Mouse (Mus musculus): Measurements from ENCODE around the gene Mien1. TPM values are rescaled to one million over a fixed set of nuclear protein-coding genes. Genes with fewer than 3 reads are reported as not detected.

Mien1 gene
- total RNA-seq, 2 experiments from 2014 or later = 28.0 to 31.6 TPM

DNA sequence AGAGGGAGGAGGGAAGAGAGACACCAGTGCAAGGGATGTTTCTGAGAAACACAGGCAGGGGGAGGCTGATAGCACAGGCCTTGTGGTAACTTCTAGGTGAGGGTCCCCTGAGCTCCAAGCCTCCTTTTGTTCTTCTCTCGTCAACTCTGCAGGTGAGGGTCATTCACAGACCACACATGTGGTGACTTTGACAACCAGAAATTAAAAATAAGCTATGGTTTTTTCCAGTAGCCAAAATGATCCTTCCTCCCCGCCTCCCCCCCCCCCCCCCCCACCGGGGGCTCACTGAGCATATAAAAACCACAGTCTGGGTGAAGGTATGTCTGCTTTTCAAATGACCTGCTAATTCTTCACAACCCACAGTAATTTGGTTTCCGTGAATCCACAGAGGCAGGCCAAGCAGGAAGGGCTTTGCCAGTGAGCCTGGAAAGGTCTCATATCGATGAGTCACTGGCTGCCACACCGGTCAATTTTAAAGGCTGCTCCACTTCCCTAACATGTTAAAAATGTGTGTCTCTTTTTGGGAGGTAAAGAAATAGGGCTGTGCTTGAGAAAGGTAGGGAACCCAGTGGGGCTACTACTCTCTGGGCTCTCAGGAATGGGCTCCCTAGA, 22.4 kb upstream of the Mien1 start:
- no peak for DNase-seq

DNA sequence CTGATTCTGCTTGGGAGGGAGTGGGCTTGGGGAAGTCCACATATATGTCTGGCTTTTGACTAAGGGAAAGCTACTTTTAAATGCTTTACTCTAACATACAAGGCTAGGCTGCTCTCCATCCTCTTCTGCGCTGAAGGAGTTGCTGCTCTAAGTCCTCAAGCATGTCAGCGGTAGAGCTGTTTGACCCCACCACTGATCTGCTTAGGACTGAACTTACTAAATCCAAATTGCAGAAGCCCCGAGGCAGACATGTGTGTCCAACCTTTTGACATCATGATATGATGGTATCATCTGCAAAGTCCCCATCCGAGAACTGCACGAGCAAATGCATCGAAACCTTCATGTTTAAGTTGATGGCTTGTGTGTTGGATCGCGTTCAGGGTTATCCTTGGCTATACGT, 21.1 kb upstream of the Mien1 start:
- no peak for DNase-seq

DNA sequence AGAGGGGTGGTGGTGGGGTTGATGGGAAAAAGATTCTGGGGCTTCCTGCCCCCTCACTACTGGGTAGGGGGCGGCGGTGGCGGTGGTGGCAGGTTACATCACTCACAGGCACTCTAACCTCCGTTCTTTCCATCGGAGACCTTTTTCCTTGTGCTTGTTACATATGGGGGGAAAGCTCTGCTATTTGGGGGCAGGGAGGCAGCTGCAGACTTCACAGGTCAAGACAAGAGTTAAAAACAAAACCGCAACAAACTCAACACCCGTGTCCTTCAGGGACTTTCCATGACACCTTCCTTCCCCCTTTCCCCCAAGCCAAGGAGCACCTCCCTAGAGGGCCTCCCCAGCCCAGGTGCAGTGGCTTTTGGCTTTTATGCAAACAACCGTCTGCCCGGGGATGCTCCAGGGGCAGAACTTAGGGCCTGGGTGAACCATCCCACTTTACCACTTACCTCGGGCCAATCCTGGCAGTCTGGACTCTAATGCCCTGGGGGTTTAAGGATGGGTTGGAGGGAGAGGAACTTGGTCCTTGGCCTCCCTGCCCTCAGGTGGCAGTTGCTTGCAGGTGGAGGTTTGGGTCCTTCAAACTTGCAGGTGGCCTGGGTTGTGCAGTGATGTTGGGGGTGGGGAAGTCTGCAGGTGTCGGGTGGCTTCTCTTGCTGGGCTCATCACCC, 20.4 kb upstream of the Mien1 start:
- DNase-seq = no peak

DNA sequence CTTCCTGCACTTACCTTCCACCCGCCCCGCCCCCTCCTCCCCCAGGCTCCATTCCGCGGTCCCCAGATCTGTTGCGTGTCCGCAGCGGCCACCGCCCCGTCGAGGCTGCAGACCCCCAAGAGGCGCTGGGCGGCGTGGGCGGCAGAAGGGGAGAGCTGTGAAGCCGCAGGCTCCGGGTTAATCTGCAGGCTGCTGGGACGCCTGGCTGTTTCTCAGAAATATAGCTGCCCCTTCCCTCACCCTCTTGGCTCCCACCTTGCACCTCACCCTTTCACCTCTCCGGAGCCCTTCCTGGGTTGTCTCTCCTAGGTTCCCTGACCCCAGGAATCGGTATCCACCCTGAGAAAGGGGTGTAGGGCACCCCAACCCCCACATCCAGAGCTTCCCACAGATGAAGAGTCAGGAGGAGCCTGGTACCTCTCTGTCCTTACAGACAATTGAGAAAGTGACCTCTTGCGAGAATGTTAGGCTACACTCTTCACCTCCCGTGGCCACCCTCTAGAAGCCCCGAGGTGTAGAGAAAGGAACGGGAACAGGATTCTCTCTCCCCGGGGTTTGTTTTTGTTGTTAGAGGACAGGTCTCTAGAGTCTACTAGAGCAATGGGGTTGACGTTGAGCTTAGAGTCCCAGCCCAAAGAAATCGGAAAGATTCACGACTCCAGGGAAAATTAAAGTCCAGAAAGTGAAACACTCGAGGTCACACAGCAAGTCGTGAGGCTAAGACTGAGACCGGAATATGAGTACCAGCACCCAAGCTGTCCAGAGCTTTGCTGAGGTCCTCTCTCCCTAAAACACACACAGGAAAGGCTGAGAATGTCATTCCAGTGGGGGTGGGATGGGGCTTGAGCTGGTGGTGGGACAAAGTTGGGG, 19.6 kb upstream of the Mien1 start:
- no peak for DNase-seq

DNA sequence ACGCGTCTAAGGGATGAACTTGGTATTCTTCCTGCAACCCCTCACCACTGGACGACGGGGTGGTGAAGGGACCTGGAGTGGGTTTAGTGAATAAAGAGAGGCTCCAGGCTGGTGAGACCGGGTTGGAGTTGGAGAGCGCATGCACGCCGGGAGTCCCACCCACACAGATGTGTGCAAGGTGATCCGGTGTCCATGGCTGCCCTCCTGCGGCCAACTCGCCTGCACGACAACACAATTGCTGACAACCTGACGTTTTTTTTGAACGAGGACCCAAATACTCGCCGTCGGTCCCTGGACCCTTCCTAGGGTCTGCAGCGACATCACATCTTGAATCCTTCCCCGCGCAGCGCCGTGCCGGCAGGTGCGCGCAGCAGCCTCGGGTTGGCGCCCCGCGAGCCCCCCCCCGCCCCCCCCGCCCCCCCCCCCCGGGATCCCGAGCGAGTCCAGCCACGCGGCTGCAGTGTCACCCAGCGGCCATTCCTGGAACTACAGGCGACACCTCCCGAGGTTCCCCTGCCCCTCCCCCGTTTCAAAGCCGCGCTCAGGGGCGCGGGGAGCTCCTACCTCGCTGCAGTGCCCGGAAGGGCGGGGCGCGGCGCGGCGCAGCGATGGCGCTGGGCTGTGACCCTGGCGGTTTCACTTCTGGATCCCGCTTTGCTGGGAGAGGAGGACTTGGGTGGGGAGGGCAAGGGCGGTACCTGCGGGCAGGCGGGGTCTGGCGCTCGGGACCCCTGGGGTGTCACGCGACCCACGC, 18.8 kb upstream of the Mien1 start:
- DNase-seq = peak; percentile 89

DNA sequence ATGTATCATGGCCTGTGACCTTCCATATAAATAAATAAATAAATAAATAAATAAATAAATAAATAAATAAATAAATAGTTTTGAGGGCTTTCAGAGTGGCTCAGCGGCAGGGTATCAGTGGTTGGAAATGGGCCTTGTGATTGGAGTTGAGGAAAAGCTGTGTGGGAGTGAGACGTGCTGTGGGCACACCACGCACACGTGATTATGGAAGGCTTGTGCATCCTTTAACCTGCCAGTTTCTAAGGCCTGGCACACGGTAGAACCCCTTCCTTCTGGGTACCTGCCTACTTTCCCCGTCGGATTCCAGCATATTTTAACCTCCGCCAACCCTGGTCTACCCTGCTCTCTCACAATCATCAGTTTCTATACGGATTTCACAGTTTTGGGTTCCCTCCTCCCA, 18.2 kb upstream of the Mien1 start:
- DNase-seq = no peak

DNA sequence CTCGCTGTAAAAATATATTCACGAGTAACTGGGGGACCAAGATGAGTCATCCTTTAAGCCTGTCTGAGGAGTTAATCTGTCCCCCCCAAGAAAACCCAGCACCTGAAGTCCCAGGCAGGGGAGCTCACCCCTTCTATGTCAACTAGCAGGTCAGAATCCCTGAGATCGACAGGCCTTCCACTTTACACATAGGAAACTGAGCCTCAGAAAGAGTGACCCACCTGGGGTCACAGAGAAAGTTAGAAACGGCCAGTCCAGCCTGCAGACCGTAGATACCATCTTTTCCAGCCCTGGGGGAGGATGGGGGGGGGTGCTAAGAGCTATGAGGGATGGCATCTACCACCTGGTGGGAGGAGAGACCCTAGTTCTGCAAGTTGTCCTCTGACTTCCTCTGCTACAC, 17.8 kb upstream of the Mien1 start:
- no peak for DNase-seq

DNA sequence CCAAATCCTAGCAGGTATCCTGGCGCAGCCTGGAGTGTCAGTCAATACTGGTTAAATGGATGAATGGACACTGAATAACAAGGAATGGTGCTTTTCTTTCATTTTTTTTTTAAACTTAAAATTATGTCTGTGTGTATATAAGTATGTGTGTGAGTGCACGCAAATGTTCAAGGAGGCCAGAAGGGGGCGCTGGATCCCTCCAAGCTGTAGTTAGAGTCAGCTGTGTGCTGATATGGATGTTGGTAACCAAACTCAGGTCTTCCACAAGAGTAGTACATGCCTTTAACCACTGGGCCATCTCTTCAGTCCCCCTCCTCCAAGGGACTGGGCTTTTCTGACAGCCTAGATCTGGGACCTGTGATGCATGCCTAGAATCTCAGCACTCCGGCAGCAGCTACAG, 16.7 kb upstream of the Mien1 start:
- no peak for DNase-seq

DNA sequence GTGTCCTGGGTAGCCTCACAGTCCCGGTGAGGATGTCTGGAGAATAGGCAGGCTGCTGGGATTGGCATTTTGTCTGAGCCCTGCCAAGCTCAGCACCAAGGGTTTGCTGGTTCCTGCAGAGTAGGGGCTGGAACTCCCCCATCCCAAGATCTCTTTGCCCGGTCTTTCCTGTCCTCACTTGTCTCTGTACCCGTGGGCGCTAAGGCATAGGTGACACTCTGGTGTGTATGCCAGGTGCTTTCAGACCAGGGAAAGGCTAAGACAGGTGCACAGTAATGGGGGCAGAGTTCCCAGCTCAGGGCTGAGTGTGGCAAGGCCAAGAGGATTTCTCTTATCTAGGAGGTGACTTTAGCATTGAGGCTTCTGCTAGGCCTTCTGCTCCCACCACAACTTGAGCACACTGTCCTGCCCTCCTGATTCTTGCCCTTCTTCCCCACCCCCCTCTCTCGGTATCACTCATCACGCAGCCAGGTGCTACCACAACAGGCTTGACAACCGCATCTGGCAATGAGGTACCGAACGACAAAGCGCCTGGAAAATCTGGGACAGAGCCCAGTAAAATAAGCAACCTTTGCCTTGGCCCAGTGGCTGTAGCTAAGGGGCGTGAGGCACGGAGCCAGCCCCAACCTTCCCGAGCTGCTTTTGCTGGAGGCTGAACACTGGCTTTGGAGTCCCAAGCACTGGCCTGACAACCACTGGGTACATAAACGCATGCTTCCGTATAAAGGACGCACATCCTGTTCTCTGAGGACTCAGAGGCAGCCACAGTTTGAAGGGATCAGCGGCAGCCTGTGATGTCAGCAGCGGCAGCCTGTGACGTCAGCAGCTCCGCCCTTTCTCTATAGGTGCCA, 11.4 kb upstream of the Mien1 start:
- DNase-seq = no peak

DNA sequence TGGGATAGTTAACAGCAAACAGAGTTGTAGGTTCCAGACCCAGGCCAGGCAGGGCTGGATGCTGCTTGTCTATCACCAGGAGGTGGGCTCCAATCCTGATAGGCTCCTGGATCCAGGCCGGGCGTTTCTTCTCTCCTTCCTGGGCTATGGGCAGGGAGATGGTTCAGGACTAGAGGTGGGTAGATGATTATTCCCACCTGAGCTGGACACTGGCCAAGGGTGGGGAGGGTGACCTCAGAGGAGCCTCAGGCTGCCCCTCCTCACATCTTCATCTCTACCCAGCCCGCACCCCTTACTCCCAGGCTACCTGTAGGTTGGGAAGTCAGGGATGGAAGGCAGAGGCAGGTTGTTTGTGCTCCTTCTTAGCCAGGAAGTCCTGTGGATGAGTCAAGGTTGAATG, 10.6 kb upstream of the Mien1 start:
- DNase-seq = no peak

DNA sequence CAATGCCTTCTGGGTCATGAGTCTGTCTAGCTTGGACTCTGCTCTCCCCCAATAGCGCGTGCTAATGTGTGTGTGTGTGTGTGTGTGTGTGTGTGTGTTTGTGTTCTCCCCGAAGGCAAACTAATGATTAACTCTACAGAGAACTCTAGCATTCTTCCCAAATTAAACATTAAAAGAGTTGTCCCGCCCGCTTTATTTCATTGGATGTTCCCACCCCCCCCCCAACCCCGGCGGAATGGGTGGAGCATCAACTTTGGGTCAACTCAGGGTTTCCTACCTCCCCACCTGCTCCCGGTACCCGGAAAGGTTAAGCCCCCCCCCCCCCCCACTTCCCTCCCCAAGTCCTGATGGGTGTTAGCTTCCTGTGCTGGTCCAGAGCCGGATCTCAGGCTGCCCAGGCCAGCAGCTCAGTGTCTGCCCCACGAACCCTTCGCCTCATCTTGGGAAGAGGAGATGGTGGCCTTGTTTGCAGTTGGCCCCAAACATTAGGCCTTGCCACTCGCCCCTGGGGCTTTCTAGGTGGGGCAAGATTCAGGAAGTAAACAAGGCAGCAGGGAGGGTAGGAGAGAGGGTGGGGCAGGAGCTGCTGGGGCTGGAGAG, 9.5 kb upstream of the Mien1 start:
- DNase-seq = no peak

DNA sequence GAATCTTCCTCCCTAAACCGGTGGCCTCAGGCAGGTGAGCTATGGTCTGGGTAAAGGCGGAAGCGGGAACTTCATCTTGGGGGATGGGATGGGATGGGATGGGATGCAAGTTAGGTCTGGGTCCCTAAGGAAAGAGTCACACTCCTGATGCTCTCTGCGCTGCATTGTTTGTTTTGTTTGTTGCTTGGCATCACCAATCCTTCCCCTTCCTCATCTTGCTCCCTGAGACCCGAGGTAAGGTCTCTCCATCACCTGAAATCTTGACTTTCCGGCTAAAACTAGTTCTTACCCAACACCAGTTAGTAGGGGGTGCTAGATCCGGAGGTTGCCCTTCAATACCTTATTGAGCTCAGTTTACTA, 8.7 kb upstream of the Mien1 start:
- DNase-seq = no peak

DNA sequence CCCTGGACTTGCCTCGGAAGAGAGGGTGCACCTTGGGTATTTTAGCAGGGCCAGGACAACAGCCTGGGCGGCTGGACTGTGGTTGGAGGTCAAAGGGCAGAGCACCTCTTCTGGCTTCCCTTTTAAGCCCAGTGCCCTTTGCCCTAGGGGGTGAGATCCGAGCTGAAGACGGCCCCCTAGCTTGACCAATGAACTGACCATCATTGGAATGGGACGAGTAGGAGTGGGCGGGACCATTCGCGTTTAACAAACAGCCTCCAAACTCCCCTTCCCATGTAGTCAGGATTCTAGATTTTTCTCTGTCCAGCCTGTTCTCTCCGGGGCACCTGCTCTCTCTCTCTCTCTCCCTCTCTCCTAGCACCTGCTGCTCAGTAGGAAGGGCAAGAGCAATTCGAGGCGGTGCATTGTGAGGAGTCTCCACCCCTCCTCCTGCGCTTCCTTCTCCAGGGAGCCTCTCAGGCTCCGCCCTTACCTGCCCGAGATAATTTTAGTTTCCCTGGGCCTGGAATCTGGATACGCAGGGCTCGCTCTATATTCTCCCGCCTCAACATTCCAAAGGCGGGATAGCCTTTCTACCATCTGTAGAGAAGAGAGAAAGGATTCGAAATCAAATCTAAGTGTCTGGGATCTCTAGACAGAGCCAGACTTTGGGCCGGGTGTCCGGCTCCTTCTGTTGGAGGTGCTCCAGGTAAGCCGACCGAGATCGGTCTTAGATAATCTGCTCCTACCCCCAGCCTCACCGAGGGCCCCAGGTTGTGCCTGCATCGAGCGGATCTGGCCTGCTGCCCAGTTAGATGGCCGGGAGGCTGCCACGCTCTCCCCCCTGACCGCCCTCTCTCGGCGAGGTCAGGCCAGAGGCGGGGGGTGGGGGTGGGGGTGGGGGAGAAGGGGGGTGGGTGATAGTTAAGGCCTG, 8.0 kb upstream of the Mien1 start:
- DNase-seq = no peak

DNA sequence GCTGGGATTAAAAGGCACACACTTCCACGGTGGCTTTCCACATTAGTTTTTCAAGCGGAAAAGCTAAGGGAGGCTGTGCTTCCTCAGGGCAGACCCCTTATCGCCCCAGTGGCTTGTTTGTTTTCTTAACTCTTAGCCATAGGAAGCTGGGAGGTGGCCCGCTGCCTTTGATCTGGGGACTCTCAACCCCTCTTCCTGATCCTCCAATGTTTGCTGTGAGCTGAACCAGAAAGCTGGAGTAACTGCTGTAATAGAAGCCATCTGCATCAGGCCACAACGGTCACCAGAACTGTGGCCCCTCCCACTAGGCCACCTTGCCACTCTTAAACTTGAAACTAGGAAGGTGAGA, 7.4 kb upstream of the Mien1 start, which contains the start of gene Grb7:
Gene Grb7 (plus strand): TSS at position 182 of the 349 bp plus-strand sequence.
- no peak for DNase-seq

DNA sequence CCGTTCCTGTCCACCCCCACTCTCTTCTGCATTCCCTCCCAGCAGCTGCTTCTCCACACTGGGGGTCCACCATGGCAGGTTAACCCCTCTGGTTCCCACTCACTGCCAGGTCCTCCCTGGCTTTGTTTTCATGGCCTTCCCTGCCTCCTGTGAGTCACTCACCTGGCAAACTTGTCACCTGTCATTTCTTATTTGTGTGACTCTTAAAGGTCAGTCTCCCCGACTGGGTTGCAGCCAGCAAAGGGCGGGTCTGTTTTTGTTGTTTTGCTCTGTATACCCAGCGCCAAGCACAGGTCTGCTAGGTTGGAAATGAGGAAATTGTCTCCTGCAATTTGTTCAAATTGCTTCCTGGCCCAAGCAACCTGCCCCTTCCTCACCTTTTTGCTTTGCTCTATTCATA, 6.9 kb upstream of the Mien1 start:
- no peak for DNase-seq

DNA sequence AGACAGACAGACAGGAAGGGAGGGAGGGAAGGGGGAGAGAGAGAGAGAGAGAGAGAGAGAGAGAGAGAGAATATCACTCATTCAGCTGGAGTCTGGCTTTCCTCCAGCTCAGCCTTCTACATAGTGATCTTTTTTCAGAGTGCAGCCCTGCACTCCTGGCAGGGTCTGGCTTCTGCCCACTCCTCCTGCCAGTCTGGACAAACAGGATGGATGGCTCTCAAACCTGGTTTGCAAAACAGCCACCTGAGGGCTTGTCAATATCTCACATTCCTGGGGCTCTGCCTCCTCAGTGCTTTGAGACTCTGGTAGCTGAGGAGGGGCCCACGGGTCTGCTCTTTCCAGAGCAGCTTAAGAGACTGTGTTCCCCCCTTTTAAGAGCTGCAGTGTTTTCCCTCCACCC, 6.4 kb upstream of the Mien1 start:
- no peak for DNase-seq

DNA sequence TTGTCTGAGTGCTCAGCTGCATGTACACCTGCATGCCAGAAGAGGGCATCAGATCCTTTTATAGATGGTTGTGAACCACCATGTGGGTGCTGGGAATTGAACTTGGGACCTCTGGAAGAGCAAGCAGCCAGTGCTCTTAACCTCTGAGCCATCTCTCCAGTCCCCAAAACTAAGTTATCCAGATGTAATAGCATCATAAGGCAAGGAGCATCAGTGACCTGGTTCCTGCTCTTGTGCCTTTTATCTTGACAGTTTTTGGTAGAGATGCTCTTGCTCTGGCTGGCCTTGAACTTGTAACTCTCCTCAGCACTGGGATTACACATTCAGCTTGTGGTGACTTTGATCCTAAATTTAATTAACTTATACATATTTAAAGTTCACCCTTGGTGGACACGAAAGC, 4.9 kb upstream of the Mien1 start:
- DNase-seq = no peak

DNA sequence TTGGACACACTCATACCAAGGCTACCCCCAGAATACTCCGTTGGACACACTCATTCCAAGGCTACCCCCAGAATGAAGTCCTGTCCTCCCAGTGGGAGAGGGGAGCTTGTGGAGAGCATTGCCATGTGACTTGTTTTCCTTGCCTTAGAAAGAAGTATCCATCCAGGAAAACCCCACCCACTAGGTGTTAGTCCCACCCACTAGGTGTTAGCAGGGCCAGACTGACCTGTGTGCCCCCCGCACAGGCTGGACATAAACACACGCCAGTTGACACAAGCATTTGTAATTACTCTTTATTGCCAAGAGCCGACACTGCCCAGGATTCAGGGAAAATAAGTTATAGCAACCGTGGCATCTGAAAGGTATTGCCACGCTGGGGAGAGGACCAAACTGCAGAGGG, 1.4 kb downstream of the Mien1 start:
- no peak for DNase-seq

DNA sequence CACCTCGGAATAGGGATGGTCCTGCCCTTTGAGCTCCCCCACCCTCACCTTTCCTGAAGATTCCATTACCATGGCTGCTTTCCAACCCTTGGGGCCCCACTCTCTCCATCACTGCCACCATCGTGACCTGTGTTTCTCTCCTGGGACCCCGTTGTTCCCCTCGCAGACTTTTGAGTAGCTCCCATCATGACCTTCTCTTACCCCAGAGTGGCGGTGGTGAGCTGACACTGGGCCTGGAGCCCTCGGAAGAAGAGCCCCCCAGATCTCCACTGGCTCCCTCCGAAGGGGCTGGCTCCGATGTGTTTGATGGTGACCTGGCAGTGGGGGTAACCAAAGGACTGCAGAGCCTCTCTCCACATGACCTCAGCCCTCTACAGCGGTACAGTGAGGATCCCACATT, 3.1 kb downstream of the Mien1 start:
- DNase-seq = no peak

DNA sequence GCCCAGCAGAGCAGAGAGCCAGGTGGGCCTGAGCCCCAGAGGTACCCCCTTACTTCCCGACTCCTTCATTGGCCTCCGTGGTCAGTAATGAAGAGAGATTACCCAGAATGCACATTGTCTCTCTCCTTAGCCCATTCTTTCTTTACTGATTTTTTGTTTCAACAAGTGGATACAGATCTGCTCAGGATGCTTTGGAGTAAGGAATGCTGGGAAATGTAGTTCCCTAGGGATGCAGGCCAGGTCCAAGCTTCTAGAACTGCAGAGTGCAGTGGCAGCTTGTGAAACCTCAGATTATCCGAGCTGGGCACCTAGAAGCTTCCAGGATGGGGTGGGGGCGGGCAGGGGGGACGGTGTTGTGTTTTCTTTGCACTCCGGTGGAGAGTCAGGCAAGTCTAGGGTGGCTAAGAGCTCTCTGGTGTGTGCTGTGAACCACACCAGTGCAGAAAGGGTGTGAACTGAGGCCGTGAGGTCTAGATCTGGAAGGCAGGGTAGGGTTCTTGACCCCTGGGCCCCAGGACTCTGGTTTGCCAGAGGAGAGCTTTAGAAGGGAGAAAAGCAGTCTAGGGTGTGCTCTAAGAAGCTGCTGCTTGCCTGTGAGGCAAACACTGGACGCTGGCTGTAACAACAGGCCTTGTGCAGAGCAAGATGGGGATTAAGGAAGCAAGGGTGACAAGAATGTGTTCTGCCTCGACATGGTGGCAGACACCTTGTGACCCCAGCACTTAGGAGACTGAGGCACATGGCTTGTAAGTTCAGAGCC, 6.9 kb downstream of the Mien1 start:
- no peak for DNase-seq

All from gastrocnemius, postnatal 10 days (tissue).